Mouse (Mus musculus): ENCODE results near the gene Adam8. TPM values are rescaled to one million over a fixed set of nuclear protein-coding genes. Genes with fewer than 3 reads are reported as not detected.
A peak's percentile ranks its signal among the peaks of the same experiment; 100 is the strongest.

Gene Adam8
- total RNA-seq, 2 experiments from 2014 or later: 3.1 to 3.9 TPM

- intact Hi-C loops (cut with DNase I): no loop called here
- Histone ChIP-seq H3K4me3 (no peak overlapping the region), H3K27ac (no peak overlapping the region)
- TF ChIP-seq CTCF (IDR thresholded peaks at IDR 0.05): no peak
- DNase-seq (ENCODE audit: extremely low spot score in 1 of 2, low spot score in 2 of 2): no peak
Measured at GRCm38 (mm10) chr7:140001086-140001740, 8.9 kb upstream of the Adam8 start.

GRCm38 (mm10) chr7:139998691-139999350 is 6.5 kb upstream of the Adam8 start:
- intact Hi-C loops (cut with DNase I): loop anchor here (10.0 kb wide), 1 partner anchor 94 kb away; no protein-coding TSS in a partner anchor
- Histone ChIP-seq H3K4me3 (no peak overlapping the region), H3K27ac (peak overlapping the region; percentile 69)
- no peak for TF ChIP-seq CTCF (IDR thresholded peaks at IDR 0.05)
- DNase-seq (ENCODE audit: extremely low spot score in 1 of 2, low spot score in 2 of 2): no peak

GRCm38 (mm10) chr7:139994676-139995075 is 2.3 kb upstream of the Adam8 start:
- DNase-seq (ENCODE audit: extremely low spot score in 1 of 2, low spot score in 2 of 2): peak; percentile 58 to 73
- H3K4me3 ChIP-seq: no peak overlapping the region
- H3K27ac ChIP-seq: no peak overlapping the region
- intact Hi-C loops (cut with DNase I): loop anchor here (1.0 to 10.0 kb wide), 2 partner anchors 25 to 90 kb away; no protein-coding TSS in a partner anchor
- TF ChIP-seq CTCF (IDR thresholded peaks at IDR 0.05): peak; percentile 90

GRCm38 (mm10) chr7:139994202-139994601 is 1.8 kb upstream of the Adam8 start:
- DNase-seq (ENCODE audit: extremely low spot score in 1 of 2, low spot score in 2 of 2): no peak
- Histone ChIP-seq H3K27ac (no peak overlapping the region), H3K4me3 (no peak overlapping the region)
- TF ChIP-seq CTCF (IDR thresholded peaks at IDR 0.05): no peak
- intact Hi-C loops (cut with DNase I): loop anchor here (1.0 to 10.0 kb wide), 2 partner anchors 25 to 89 kb away; no protein-coding TSS in a partner anchor

- no peak for TF ChIP-seq CTCF (IDR thresholded peaks at IDR 0.05)
- intact Hi-C loops (cut with DNase I): loop anchor here (10.0 kb wide), 1 partner anchor 89 kb away; no protein-coding TSS in a partner anchor
- no peak overlapping the region for H3K4me3 ChIP-seq
- DNase-seq (ENCODE audit: extremely low spot score in 1 of 2, low spot score in 2 of 2): no peak
- no peak overlapping the region for H3K27ac ChIP-seq
Measured at GRCm38 (mm10) chr7:139993532-139993931, 1.2 kb upstream of the Adam8 start.

GRCm38 (mm10) chr7:139990864-139991394 is 1.4 kb downstream of the Adam8 start:
- H3K27ac ChIP-seq: no peak overlapping the region
- no peak for TF ChIP-seq CTCF (IDR thresholded peaks at IDR 0.05)
- DNase-seq (ENCODE audit: extremely low spot score in 1 of 2, low spot score in 2 of 2): no peak
- no peak overlapping the region for H3K4me3 ChIP-seq
- intact Hi-C loops (cut with DNase I): loop anchor here (10.0 kb wide), 1 partner anchor 86 kb away; no protein-coding TSS in a partner anchor

GRCm38 (mm10) chr7:139988272-139988671 is 4.1 kb downstream of the Adam8 start:
- TF ChIP-seq CTCF (IDR thresholded peaks at IDR 0.05): no peak
- no peak overlapping the region for H3K4me3 ChIP-seq
- DNase-seq (ENCODE audit: extremely low spot score in 1 of 2, low spot score in 2 of 2): no peak
- intact Hi-C loops (cut with DNase I): no loop called here
- H3K27ac ChIP-seq: no peak overlapping the region

- intact Hi-C loops (cut with DNase I): no loop called here
- no peak for DNase-seq (ENCODE audit: extremely low spot score in 1 of 2, low spot score in 2 of 2)
- Histone ChIP-seq H3K27ac (no peak overlapping the region), H3K4me3 (no peak overlapping the region)
- no peak for TF ChIP-seq CTCF (IDR thresholded peaks at IDR 0.05)
Measured at GRCm38 (mm10) chr7:139984505-139984904, 7.9 kb downstream of the Adam8 start.

- no peak for DNase-seq (ENCODE audit: extremely low spot score in 1 of 2, low spot score in 2 of 2)
- no peak overlapping the region for H3K4me3 ChIP-seq
- intact Hi-C loops (cut with DNase I): no loop called here
- H3K27ac ChIP-seq: no peak overlapping the region
- no peak for TF ChIP-seq CTCF (IDR thresholded peaks at IDR 0.05)
Measured at GRCm38 (mm10) chr7:139982058-139982457, 10.3 kb downstream of the Adam8 start.

GRCm38 (mm10) chr7:139980778-139981177 is 11.6 kb downstream of the Adam8 start:
- DNase-seq (ENCODE audit: extremely low spot score in 1 of 2, low spot score in 2 of 2): no peak

GRCm38 (mm10) chr7:139979011-139979719 is 13.2 kb downstream of the Adam8 start:
- Histone ChIP-seq H3K4me3 (peak overlapping the region; percentile 56), H3K27ac (peak overlapping the region; percentile 78)
- intact Hi-C loops (cut with DNase I): loop anchor here (2.0 kb wide), 1 partner anchor 58 kb away; the partner anchor contains the start of genes Tubgcp2 and Zfp511
- peak in 1 of 2 experiments; percentile 35 for DNase-seq (ENCODE audit: extremely low spot score in 1 of 2, low spot score in 2 of 2)
- no peak for TF ChIP-seq CTCF (IDR thresholded peaks at IDR 0.05)

More at GRCm38 (mm10) chr7:139980778-139981177, 11.6 kb downstream of the Adam8 start:
- TF ChIP-seq CTCF (IDR thresholded peaks at IDR 0.05): no peak
- H3K4me3 ChIP-seq: no peak overlapping the region
- intact Hi-C loops (cut with DNase I): no loop called here
- H3K27ac ChIP-seq: no peak overlapping the region

Data from left cerebral cortex, adult 2 months (tissue).